Mouse (Mus musculus): Measurements from ENCODE around the gene Aim2. TPM values are rescaled to one million over a fixed set of nuclear protein-coding genes. Genes with fewer than 3 reads are reported as not detected.
A peak's percentile ranks its signal among the peaks of the same experiment; 100 is the strongest.

Gene Aim2
- polyA plus RNA-seq, 1 experiment from 2014 or later: 4.6 TPM

GRCm38 (mm10) chr1:173391754-173392153, 41.1 kb downstream of the Aim2 start:
- Histone ChIP-seq H3K27ac (ENCODE audit: low read depth) (no peak overlapping the region), H3K4me3 (ENCODE audit: low read depth, low read length) (no peak overlapping the region), H3K9me3 (ENCODE audit: low read length) (no peaks in the 10 kb centered on the region), H3K4me2 (ENCODE audit: low read depth, low read length) (no peak overlapping the region), H3K36me3 (replicated peaks; ENCODE audit: insufficient read depth, low read length) (no peaks in the 10 kb centered on the region), H3K4me1 (ENCODE audit: insufficient read depth) (no peaks in the 10 kb centered on the region), H3K27me3 (ENCODE audit: insufficient read depth, low read length) (no peaks in the 10 kb centered on the region), H3K9ac (replicated peaks) (no peak overlapping the region)
- DNase-seq (no peak), ATAC-seq (no peak)
- WGBS (ENCODE audit: insufficient replicate concordance): 52% methylated on average over 6 of the region's 6 CpGs
- TF ChIP-seq EP300 (IDR thresholded peaks at IDR 0.05; ENCODE audit: low read depth) (no peak), CTCF (IDR thresholded peaks at IDR 0.05; ENCODE audit: low read depth) (no peak)

GRCm38 (mm10) chr1:173398323-173398970, 47.8 kb downstream of the Aim2 start:
- no peaks in the 10 kb centered on the region for H3K27me3 ChIP-seq (ENCODE audit: insufficient read depth, low read length)
- H3K36me3 ChIP-seq (replicated peaks; ENCODE audit: insufficient read depth, low read length): no peaks in the 10 kb centered on the region
- TF ChIP-seq EP300 (IDR thresholded peaks at IDR 0.05; ENCODE audit: low read depth) (no peak), CTCF (IDR thresholded peaks at IDR 0.05; ENCODE audit: low read depth) (peak; percentile 83)
- H3K27ac ChIP-seq (ENCODE audit: low read depth): no peak overlapping the region
- H3K9ac ChIP-seq (replicated peaks): no peak overlapping the region
- ATAC-seq (no peak), DNase-seq (peak; percentile 83)
- no peak overlapping the region for H3K4me2 ChIP-seq (ENCODE audit: low read depth, low read length)
- WGBS (ENCODE audit: insufficient replicate concordance): 30% methylated on average over 3 of the region's 3 CpGs
- no peak overlapping the region for H3K4me3 ChIP-seq (ENCODE audit: low read depth, low read length)
- no peaks in the 10 kb centered on the region for H3K9me3 ChIP-seq (ENCODE audit: low read length)
- no peaks in the 10 kb centered on the region for H3K4me1 ChIP-seq (ENCODE audit: insufficient read depth)

GRCm38 (mm10) chr1:173404696-173405309, 54.1 kb downstream of the Aim2 start:
- no peak for TF ChIP-seq CTCF (IDR thresholded peaks at IDR 0.05; ENCODE audit: low read depth)
- TF ChIP-seq EP300 (IDR thresholded peaks at IDR 0.05; ENCODE audit: low read depth): no peak

GRCm38 (mm10) chr1:173409066-173409465, 58.4 kb downstream of the Aim2 start:
- ATAC-seq: peak; percentile 45; the same call in 1 of the 2 replicates

More at GRCm38 (mm10) chr1:173404696-173405309, 54.1 kb downstream of the Aim2 start:
- H3K4me1 ChIP-seq (ENCODE audit: insufficient read depth): no peaks in the 10 kb centered on the region
- no peak overlapping the region for H3K27ac ChIP-seq (ENCODE audit: low read depth)
- 85% methylated on average over 5 of the region's 5 CpGs for WGBS (ENCODE audit: insufficient replicate concordance)
- no peak for DNase-seq
- no peaks in the 10 kb centered on the region for H3K27me3 ChIP-seq (ENCODE audit: insufficient read depth, low read length)
- no peak overlapping the region for H3K4me3 ChIP-seq (ENCODE audit: low read depth, low read length)
- no peak overlapping the region for H3K4me2 ChIP-seq (ENCODE audit: low read depth, low read length)
- H3K9me3 ChIP-seq (ENCODE audit: low read length): no peaks in the 10 kb centered on the region
- no peak for ATAC-seq
- no peaks in the 10 kb centered on the region for H3K36me3 ChIP-seq (replicated peaks; ENCODE audit: insufficient read depth, low read length)
- H3K9ac ChIP-seq (replicated peaks): no peak overlapping the region

GRCm38 (mm10) chr1:173411863-173412262, 61.2 kb downstream of the Aim2 start:
- H3K4me1 ChIP-seq (ENCODE audit: insufficient read depth): no peaks in the 10 kb centered on the region
- ATAC-seq (no peak), DNase-seq (no peak)
- no peak overlapping the region for H3K27ac ChIP-seq (ENCODE audit: low read depth)
- no peaks in the 10 kb centered on the region for H3K27me3 ChIP-seq (ENCODE audit: insufficient read depth, low read length)
- H3K36me3 ChIP-seq (replicated peaks; ENCODE audit: insufficient read depth, low read length): no peaks in the 10 kb centered on the region
- H3K9me3 ChIP-seq (ENCODE audit: low read length): no peaks in the 10 kb centered on the region
- TF ChIP-seq CTCF (IDR thresholded peaks at IDR 0.05; ENCODE audit: low read depth) (no peak), EP300 (IDR thresholded peaks at IDR 0.05; ENCODE audit: low read depth) (no peak)
- WGBS (ENCODE audit: insufficient replicate concordance): 56% methylated on average over 4 of the region's 4 CpGs
- H3K9ac ChIP-seq (replicated peaks): no peak overlapping the region
- no peak overlapping the region for H3K4me2 ChIP-seq (ENCODE audit: low read depth, low read length)
- no peak overlapping the region for H3K4me3 ChIP-seq (ENCODE audit: low read depth, low read length)

More at GRCm38 (mm10) chr1:173409066-173409465, 58.4 kb downstream of the Aim2 start:
- Histone ChIP-seq H3K4me1 (ENCODE audit: insufficient read depth) (no peaks in the 10 kb centered on the region), H3K27ac (ENCODE audit: low read depth) (no peak overlapping the region), H3K4me2 (ENCODE audit: low read depth, low read length) (no peak overlapping the region), H3K27me3 (ENCODE audit: insufficient read depth, low read length) (no peaks in the 10 kb centered on the region), H3K36me3 (replicated peaks; ENCODE audit: insufficient read depth, low read length) (no peaks in the 10 kb centered on the region), H3K4me3 (ENCODE audit: low read depth, low read length) (no peak overlapping the region), H3K9ac (replicated peaks) (no peak overlapping the region), H3K9me3 (ENCODE audit: low read length) (no peaks in the 10 kb centered on the region)
- TF ChIP-seq EP300 (IDR thresholded peaks at IDR 0.05; ENCODE audit: low read depth) (no peak), CTCF (IDR thresholded peaks at IDR 0.05; ENCODE audit: low read depth) (no peak)
- no peak for DNase-seq

GRCm38 (mm10) chr1:173414631-173415030, 64.0 kb downstream of the Aim2 start:
- WGBS (ENCODE audit: insufficient replicate concordance): 56% methylated on average over 3 of the region's 3 CpGs
- no peaks in the 10 kb centered on the region for H3K27me3 ChIP-seq (ENCODE audit: insufficient read depth, low read length)
- ATAC-seq (no peak), DNase-seq (no peak)
- no peak overlapping the region for H3K4me2 ChIP-seq (ENCODE audit: low read depth, low read length)
- no peak for TF ChIP-seq EP300 (IDR thresholded peaks at IDR 0.05; ENCODE audit: low read depth)
- no peak for TF ChIP-seq CTCF (IDR thresholded peaks at IDR 0.05; ENCODE audit: low read depth)
- no peak overlapping the region for H3K27ac ChIP-seq (ENCODE audit: low read depth)
- no peak overlapping the region for H3K9ac ChIP-seq (replicated peaks)
- no peaks in the 10 kb centered on the region for H3K9me3 ChIP-seq (ENCODE audit: low read length)
- H3K36me3 ChIP-seq (replicated peaks; ENCODE audit: insufficient read depth, low read length): no peaks in the 10 kb centered on the region
- no peak overlapping the region for H3K4me3 ChIP-seq (ENCODE audit: low read depth, low read length)
- H3K4me1 ChIP-seq (ENCODE audit: insufficient read depth): peaks cover 10% of the 10 kb centered on the region

Measured in liver, postnatal 0 days (tissue).